Mouse (Mus musculus) limb, embryonic 14.5 days (tissue): ENCODE data around the gene Gm5767. TPM values are rescaled to one million over a fixed set of nuclear protein-coding genes. Genes with fewer than 3 reads are reported as not detected.

Experiments used
- ATAC-seq: fragments of 200-750 bp; cut with Nextera tagmentation; 2 replicates; pipeline ENCODE4 v1.8.0; 2017; ENCODE audit warnings: low read depth, moderate number of reproducible peaks, moderate TSS enrichment; ENCODE audit not compliant: low FRiP score
- DNase-seq: peaks from one replicate; pipeline ENCODE4 v3.0.0-alpha.2; 2015; ENCODE audit warnings: low spot score
- H3K27ac ChIP-seq: fragments of 300-500 bp; sonication (generic); replicated peaks from 2 replicates; pipeline ENCODE4 v1.5.1; 2014; ENCODE audit warnings: low read depth, mild to moderate bottlenecking, low read length, moderate library complexity, mixed read lengths
- H3K27me3 ChIP-seq: fragments of 300-500 bp; sonication (generic); 2 replicates; pipeline ENCODE4 v1.6.1; 2014; ENCODE audit warnings: low read length, mixed read lengths; ENCODE audit not compliant: control insufficient read depth, insufficient read depth
- H3K36me3 ChIP-seq: fragments of 300-500 bp; sonication (generic); 2 replicates; pipeline ENCODE4 v1.6.1; 2014; ENCODE audit warnings: mild to moderate bottlenecking, low read length, moderate library complexity, mixed read lengths; ENCODE audit not compliant: control insufficient read depth, insufficient read depth
- H3K4me1 ChIP-seq: fragments of 300-500 bp; sonication (generic); 2 replicates; pipeline ENCODE4 v1.6.1; 2014; ENCODE audit warnings: antibody characterized with exemption, low read length, mixed read lengths; ENCODE audit not compliant: control insufficient read depth, insufficient read depth
- H3K4me2 ChIP-seq: fragments of 300-500 bp; sonication (generic); replicated peaks from 2 replicates; pipeline ENCODE4 v1.6.1; 2014; ENCODE audit warnings: low read depth, mild to moderate bottlenecking, low read length, moderate library complexity; ENCODE audit not compliant: severe bottlenecking
- H3K4me3 ChIP-seq: fragments of 300-500 bp; sonication (generic); replicated peaks from 2 replicates; pipeline ENCODE4 v1.5.1; 2014; ENCODE audit warnings: low read length
- H3K9ac ChIP-seq: fragments of 300-500 bp; sonication (generic); 2 replicates; pipeline ENCODE4 v1.6.1; 2014; ENCODE audit warnings: mild to moderate bottlenecking, low read depth, low read length, moderate library complexity; ENCODE audit not compliant: severe bottlenecking
- H3K9me3 ChIP-seq: fragments of 300-500 bp; sonication (generic); 2 replicates; pipeline ENCODE4 v1.6.1; 2016; ENCODE audit warnings: low read length; ENCODE audit not compliant: control insufficient read depth
- POLR2A ChIP-seq: fragments of 200-500 bp; IDR thresholded peaks from 2 replicates; pipeline ENCODE4 v1.8.0; 2012; ENCODE audit warnings: inconsistent platforms, mild to moderate bottlenecking, moderate library complexity, borderline replicate concordance; ENCODE audit not compliant: insufficient read depth, insufficient read length; ENCODE audit errors: extremely low read depth
- WGBS: fragments of 180-500 bp; shearing (Covaris S2); extraction: QIAGEN DNeasy Blood & Tissue Kit; methylation state at CpG from one replicate; pipeline ENCODE4 v1.1.7; 2014; 5-methylcytosine and 5-hydroxymethylcytosine counted together
- polyA plus RNA-seq, 2 experiments: library from polyadenylated mRNA; depleted of rRNA in 1 of 2; stranded (reverse) in 1 of 2; unstranded in 1 of 2; fragments of >200 nt; fragmentation: Nextera tagmentation in 1 of 2; extraction: Ambion mirVana in 1 of 2; gene quantifications; 2 replicates each; pipeline versions ENCODE4 v1.2.1 to v1.2.3; 2012 to 2014

Gm5767 gene
- polyA plus RNA-seq, 2 experiments = 0.33 TPM; not detected in 1

- no peak for TF ChIP-seq POLR2A
- ATAC-seq = no peak
- no peaks in the 10 kb centered on the region for H3K9me3 ChIP-seq
- WGBS = 77% methylated on average over 3 of the region's 3 CpGs
- DNase-seq = no peak
- H3K4me2 ChIP-seq = no peak overlapping the region
- no peak overlapping the region for H3K27ac ChIP-seq
- no peak overlapping the region for H3K9ac ChIP-seq
- no peaks in the 10 kb centered on the region for H3K27me3 ChIP-seq
- no peak overlapping the region for H3K4me3 ChIP-seq
- H3K36me3 ChIP-seq = peaks cover 5% of the 10 kb centered on the region; the same call in 1 of the 2 replicates
- H3K4me1 ChIP-seq = no peaks in the 10 kb centered on the region
Observed at GRCm38 (mm10) chr16:8679780-8680179, 790 bp upstream of the Gm5767 start.

- Histone ChIP-seq H3K27ac (no peak overlapping the region), H3K9ac (no peak overlapping the region), H3K4me1 (no peaks in the 10 kb centered on the region), H3K27me3 (no peaks in the 10 kb centered on the region), H3K4me3 (no peak overlapping the region), H3K4me2 (no peak overlapping the region), H3K9me3 (no peaks in the 10 kb centered on the region), H3K36me3 (peaks cover 40% of the 10 kb centered on the region)
- TF ChIP-seq POLR2A = no peak
- 16% methylated on average over 4 of the region's 4 CpGs for whole genome bisulfite sequencing
- ATAC-seq (0 out of 2 replicates have a peak, but pooled peaks have one; percentile 28), DNase-seq (no peak)
Observed at GRCm38 (mm10) chr16:8685087-8685486, 4.5 kb downstream of the Gm5767 start.

GRCm38 (mm10) chr16:8686121-8686870 is 5.7 kb downstream of the Gm5767 start:
- no peak overlapping the region for H3K4me3 ChIP-seq
- WGBS = 58% methylated on average over 7 of the region's 7 CpGs
- peaks cover 52% of the 10 kb centered on the region for H3K36me3 ChIP-seq
- DNase-seq (peak; percentile 51), ATAC-seq (no peak; the same call in 1 of the 2 replicates)
- no peak for TF ChIP-seq POLR2A
- H3K4me2 ChIP-seq = no peak overlapping the region
- H3K27me3 ChIP-seq = no peaks in the 10 kb centered on the region
- H3K27ac ChIP-seq = no peak overlapping the region
- H3K9ac ChIP-seq = no peak overlapping the region
- no peaks in the 10 kb centered on the region for H3K4me1 ChIP-seq
- no peaks in the 10 kb centered on the region for H3K9me3 ChIP-seq

- H3K4me2 ChIP-seq = no peak overlapping the region
- H3K27me3 ChIP-seq = no peaks in the 10 kb centered on the region
- WGBS = 84% methylated on average over 11 of the region's 11 CpGs
- H3K27ac ChIP-seq = no peak overlapping the region
- H3K4me3 ChIP-seq = no peak overlapping the region
- peaks cover 59% of the 10 kb centered on the region for H3K36me3 ChIP-seq
- H3K4me1 ChIP-seq = no peaks in the 10 kb centered on the region
- no peak overlapping the region for H3K9ac ChIP-seq
- no peak for TF ChIP-seq POLR2A
- ATAC-seq (no peak), DNase-seq (no peak)
- H3K9me3 ChIP-seq = no peaks in the 10 kb centered on the region
Observed at GRCm38 (mm10) chr16:8686871-8687535, 6.4 kb downstream of the Gm5767 start.

- no peaks in the 10 kb centered on the region for H3K27me3 ChIP-seq
- DNase-seq (no peak), ATAC-seq (no peak)
- no peak overlapping the region for H3K4me3 ChIP-seq
- H3K36me3 ChIP-seq = peaks cover 63% of the 10 kb centered on the region
- H3K27ac ChIP-seq = no peak overlapping the region
- no peak overlapping the region for H3K9ac ChIP-seq
- no peak overlapping the region for H3K4me2 ChIP-seq
- no peaks in the 10 kb centered on the region for H3K9me3 ChIP-seq
- H3K4me1 ChIP-seq = no peaks in the 10 kb centered on the region
- TF ChIP-seq POLR2A = no peak
Observed at GRCm38 (mm10) chr16:8687559-8688112, 7.1 kb downstream of the Gm5767 start.
